19 mouse cellular contexts compared by ENCODE assay signal in genomic region chr4:46131791-46132190, GRCm38 (mm10).
DNase-seq lines count a peak whose midpoint lies in the region; ATAC-seq lines count a peak whose summit lies in the region.
"Had no signal": no experiment of that assay in that cellular context is flagged by ENCODE, and none has a peak within 500 bp of the region (broad histone marks: within the 10 kb centered on the region; RNA-seq: fewer than 3 reads in every experiment).

No protein-coding gene starts in this region.

- ATAC-seq in frontal cortex, adult (ENCODE audit: low TSS enrichment), result peak; percentile 48
- ATAC-seq: activated CD4-positive, CD25-positive, alpha-beta regulatory T cell, adult 4 months; CD4-positive, CD25-positive, alpha-beta regulatory T cell, adult 4 months; forebrain, embryonic 13.5 days; forebrain, embryonic 15.5 days; forebrain, postnatal 0 days; Patski had no signal

- DNase-seq in frontal cortex, postnatal 10 days (ENCODE audit: low spot score in 2 of 2), result no peak
- peak; percentile 25 for DNase-seq in right cerebral cortex, adult 18-20 months
- no peak for DNase-seq in right cerebral cortex, postnatal 25 days
- DNase-seq in yolk sac, embryonic 10.5 days (ENCODE audit: low spot score), result no peak
- DNase-seq: adrenal gland, postnatal 10 days; adrenal gland, postnatal 25 days; B cell, adult 2 months; cerebellum, adult 11-12 months; cerebellum, adult 2 months; cerebellum, adult 9-10 months; cerebellum, postnatal 10 days; cerebellum, postnatal 25 days; forebrain, postnatal 0 days had no signal
